Mouse (Mus musculus) neural tube, embryonic 10.5 days (tissue): ENCODE measurements around the gene Gm10762.
"Not testable (repeated sequence)": the region's sequence is repeated elsewhere in the genome, so short reads cannot be mapped to it uniquely, and the experiment has no call there.

Source experiments
- DNase-seq: peaks from one replicate; pipeline ENCODE4 v3.0.0-alpha.2; 2017; ENCODE audit warnings: low spot score; ENCODE audit errors: extremely low spot score

Gene Gm10762

DNA sequence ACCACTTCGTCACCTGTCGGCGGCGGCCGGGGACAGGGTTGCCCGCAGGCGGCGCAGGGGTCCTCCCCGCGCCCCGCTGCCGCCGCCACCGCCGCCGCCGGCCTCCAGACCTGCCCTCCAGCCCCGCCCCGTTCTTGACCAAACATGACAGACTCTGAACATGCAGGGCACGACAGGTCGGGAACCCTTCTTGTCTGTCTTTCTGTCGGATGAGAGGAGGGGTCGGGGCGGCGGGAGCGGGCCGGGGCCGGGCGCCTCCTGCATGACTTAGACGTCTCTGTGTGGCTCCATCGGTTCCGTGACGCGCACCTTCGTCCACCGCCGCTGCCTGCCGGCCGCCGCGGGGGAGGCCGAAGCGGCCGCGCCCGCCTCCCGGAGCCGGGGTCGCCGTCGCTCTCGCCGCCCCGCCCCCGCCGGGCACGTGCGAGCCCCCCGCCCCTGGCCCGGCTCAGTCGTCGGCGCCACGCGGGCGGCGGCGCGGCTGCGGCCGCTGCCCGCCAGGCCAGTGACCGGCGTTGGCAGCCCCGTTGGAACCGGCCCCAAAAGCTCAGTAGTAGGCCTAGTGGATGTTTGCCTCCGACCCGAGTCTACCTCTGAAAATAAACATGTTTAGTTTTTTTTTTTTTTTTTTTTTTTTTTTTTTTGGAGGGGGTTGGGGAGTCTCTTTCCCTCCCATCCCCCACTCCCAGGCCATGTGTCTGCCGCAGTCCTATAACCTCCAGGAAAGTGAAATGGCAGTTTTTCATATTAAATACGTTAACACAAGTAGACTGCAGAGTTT lies at the start of gene Gm10762:
TSS of gene Gm10762 (minus strand) at position 65 of the 781 bp plus-strand sequence.
- peak; percentile 89 for DNase-seq

- not testable (repeated sequence) for DNase-seq
Measured at GRCm38 (mm10) chr2:129008867-129009266, 41.3 kb upstream of the Gm10762 start.

- no peak for DNase-seq
Measured at GRCm38 (mm10) chr2:129006194-129006749, 38.7 kb upstream of the Gm10762 start.

GRCm38 (mm10) chr2:129004872-129005271 lies 37.3 kb upstream of the Gm10762 start:
- DNase-seq: no peak

GRCm38 (mm10) chr2:128984746-128985145 lies 17.2 kb upstream of the Gm10762 start:
- DNase-seq: no peak

DNA sequence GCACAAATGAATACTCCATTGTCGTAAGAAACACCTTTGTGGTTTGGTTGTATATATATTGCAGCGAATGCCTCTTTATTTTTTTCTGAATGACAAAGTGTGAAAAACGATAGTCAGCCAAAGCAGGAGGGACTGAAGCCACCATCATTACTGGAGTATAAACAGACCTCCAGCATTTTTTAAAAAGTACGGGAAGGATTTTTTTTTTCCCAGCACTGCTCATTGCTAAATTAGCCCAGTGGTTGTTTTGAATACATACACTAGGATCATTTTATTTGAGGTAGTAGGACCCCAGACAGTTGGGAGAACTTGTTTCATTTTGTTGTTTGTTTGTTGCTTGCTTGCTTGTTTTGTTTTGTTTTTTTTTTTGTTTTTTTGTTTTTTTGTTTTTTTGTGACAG lies 8.0 kb upstream of the Gm10762 start:
- no peak for DNase-seq

GRCm38 (mm10) chr2:128972301-128972700 lies 4.8 kb upstream of the Gm10762 start:
- DNase-seq: no peak

DNA sequence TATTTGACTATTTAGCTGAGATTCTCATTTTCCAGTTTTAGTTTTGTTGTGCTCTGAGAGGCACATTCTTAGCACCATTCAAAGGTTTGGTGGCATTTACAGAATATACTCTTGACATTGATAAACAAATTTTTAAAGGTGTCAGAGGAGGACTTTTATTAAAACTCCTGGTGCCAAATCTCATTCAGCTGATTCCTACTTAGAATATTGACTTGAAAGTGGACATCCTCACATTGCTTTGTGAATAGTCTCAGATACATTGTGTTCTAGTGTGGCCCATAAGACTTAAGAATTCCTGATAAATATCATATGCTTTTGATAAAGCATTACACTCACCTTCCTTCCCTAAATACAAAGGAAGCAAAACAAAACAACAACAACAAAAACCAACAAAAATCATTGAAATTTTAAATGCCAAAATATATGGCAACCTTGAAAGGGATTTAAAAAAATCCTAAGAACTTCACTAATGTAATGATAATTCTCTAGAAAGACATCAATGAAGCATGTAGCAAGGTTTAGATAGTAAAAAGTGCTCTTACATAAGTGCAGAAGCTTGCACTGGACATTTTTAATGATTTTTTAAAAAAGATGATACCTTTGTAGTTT lies 1.1 kb upstream of the Gm10762 start:
- DNase-seq: no peak

DNA sequence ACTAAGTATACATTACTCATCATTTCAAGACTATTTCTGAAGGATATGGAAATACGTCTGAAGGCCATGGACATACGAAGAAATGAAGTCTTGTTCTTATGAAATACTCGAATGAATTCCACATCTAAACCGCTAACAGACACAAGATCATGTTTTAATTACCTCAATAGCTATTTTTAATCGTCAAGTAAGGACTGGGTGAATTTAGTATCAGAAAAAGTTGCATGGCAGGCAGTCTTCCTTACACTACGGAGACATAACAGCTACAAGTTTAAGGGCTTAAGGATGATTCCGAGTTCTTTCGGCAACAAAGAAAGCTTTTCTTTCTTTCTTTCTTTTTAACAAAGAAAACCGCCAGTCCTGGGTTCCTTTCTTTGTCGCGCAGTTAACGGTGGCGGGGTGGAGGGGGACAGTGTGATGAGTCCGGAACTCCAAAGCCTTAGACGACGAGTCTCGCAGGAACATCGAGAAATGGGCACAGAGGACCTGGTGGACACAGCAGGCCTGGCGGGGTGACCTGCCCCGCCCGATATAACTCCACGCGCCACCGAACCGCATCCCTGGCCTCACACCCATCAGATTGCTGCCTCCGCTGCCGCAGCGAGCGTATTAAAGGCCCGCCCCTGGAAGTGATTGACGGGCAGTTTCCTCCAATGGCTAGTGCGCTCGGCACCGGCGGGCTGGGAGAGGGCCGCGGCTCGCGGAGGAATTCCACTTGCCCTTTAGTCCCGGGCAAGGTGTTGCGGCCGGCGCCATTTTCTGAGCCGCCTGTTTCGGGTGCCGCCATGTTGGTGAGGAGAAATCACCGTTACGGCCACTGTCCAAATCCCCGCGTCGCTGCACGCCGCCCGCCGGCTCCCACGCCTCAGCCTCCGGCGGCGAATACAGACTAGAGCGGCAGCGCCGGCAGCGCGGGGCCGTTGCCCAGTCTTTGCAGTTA lies 614 bp downstream of the Gm10762 start, which contains the start of gene Zc3h6:
TSS of gene Zc3h6 (plus strand) at position 762 of the 940 bp plus-strand sequence.
- DNase-seq: peak; percentile 98

- no peak for DNase-seq
Measured at GRCm38 (mm10) chr2:128966236-128966635, 1.3 kb downstream of the Gm10762 start.

GRCm38 (mm10) chr2:128965505-128966105 lies 1.9 kb downstream of the Gm10762 start:
- peak; percentile 28 for DNase-seq

DNA sequence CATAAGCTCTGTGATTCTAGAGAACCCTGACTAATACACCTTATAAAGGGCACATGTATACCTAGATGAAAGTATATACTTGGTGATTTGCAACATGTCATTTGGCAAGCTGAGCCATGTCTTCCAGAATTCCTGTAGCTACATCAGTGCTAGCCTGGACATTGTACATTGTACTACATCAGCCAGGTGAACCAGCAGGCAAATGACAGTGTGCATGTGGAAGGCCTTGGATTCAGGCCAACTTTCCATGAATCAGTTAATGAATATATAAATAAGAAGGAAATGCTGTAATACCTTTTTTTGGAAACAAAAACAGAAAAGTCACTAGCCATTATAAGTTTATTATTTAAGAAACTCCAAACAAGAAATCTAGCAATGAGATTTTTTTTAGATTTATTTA lies 13.3 kb downstream of the Gm10762 start:
- no peak for DNase-seq

DNA sequence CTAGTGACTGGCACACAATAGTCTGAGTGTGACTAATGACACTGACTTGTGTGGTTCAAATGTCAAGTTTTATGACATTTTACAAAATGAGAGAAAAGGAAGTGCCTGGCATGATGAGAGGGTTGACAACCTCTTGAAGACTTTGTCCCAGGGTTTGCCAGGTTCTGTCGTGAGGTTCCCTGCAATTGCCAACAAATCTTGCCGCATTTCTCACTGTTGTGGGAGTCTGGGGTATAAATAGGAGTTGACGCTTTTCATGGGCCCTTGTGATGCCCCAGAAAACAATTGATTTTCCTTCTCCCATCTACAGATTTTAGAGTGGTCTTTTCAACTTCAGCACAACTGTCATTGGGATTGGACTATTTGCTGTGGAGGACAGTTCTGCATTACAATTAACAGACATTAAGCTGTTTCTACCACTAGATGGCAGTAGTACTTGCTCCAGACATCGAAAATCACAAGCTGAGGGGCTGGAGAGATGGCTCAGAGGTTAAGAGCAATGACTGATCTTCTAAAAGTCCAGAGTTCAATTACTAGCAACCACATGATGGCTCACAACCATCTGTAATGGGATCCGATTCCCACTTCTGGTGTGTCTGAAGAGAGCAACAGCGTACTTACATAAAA lies 19.4 kb downstream of the Gm10762 start:
- DNase-seq: peak; percentile 26

GRCm38 (mm10) chr2:128943538-128944528 lies 23.7 kb downstream of the Gm10762 start, which contains the start of gene Zc3h8:
Gene Zc3h8 (minus strand): TSS chr2:128944077.
- DNase-seq: peak; percentile 96

DNA sequence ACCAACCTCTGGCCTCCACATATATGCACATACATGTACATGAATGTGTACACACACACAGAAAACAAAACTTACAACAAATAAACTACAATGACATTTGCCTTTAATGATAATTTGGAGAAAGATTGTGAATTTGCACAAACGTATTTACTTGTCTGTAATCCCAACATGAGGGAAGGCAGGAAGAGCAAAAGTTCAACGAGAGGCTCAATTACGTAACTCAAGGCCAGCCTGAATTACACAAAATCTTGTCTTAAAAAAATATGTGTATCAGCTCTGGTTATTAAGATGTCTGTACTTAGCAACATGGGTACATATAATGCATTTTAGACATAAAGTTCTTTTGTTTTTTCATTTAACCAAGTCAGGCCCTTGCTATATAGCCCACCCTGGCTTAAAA lies 31.3 kb downstream of the Gm10762 start:
- no peak for DNase-seq

- DNase-seq: no peak
Measured at GRCm38 (mm10) chr2:128930704-128931103, 36.8 kb downstream of the Gm10762 start.

DNA sequence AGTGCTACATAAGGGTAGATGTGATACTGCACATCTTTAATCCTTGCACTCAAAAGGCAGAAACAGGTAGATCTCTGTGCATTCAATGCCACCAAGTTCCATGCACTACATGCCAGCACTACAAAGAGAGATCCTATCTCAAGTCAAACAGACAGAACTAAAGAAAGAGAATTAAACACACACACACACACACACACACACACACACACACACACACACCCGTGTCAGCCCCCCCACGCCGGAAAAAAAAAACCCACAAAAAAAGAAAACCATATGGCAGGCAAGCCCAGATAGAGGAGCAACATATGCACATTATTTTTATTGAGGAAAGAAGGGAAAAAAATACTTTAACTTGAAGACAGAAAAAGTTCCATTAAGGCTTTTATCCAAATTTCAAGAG lies 39.1 kb downstream of the Gm10762 start:
- no peak for DNase-seq

DNA sequence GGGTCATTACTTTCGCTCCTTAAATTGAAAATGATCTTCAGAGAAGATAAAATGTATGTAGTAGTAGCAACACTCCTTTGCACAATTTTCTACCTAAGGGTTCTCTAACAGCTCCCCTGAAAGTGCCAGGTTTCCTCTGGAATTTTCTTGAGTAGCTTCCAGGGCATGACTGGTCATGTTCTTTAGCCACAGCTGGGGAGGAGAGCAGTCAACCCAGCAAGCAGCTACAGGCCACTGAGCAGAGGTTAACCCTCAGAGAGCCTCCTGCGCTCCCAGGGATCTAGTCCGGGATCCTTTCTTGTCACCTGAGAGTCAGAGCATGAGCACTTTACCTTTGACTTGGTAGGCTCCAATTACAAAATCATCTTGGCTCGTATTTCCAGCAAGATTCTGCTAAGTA lies 42.7 kb downstream of the Gm10762 start:
- no peak for DNase-seq
